Mouse (Mus musculus) limb, embryonic 12.5 days (tissue): ENCODE measurements at regions not wholly inside any gene's neighbourhood (a gene's known extent, or its start where the extent isn't known, plus 50 kb on each side); places are given as distances from the start of the nearest gene placed in this dataset.

Experiments used
- ATAC-seq: fragments of 200-750 bp; cut with Nextera tagmentation; 2 replicates; pipeline ENCODE4 v1.8.0; 2017; ENCODE audit warnings: low read depth, moderate TSS enrichment; ENCODE audit not compliant: insufficient number of reproducible peaks, insufficient read depth, low FRiP score, low TSS enrichment
- H3K27ac ChIP-seq: fragments of 300-500 bp; sonication (generic); 2 replicates; pipeline ENCODE4 v1.5.1; 2016; ENCODE audit warnings: mild to moderate bottlenecking, moderate library complexity
- H3K27me3 ChIP-seq: fragments of 300-500 bp; sonication (generic); 2 replicates; pipeline ENCODE4 v1.6.1; 2016; ENCODE audit warnings: mild to moderate bottlenecking, moderate library complexity
- H3K36me3 ChIP-seq: fragments of 300-500 bp; sonication (generic); 2 replicates; pipeline ENCODE4 v1.6.1; 2016; ENCODE audit warnings: mild to moderate bottlenecking, moderate library complexity
- H3K4me1 ChIP-seq: fragments of 300-500 bp; sonication (generic); replicated peaks from 2 replicates; pipeline ENCODE4 v1.6.1; 2016
- H3K4me2 ChIP-seq: fragments of 300-500 bp; sonication (generic); 2 replicates; pipeline ENCODE4 v1.6.1; 2016; ENCODE audit warnings: mild to moderate bottlenecking, moderate library complexity
- H3K4me3 ChIP-seq: fragments of 300-500 bp; sonication (generic); replicated peaks from 2 replicates; pipeline ENCODE4 v1.5.1; 2016; ENCODE audit warnings: mild to moderate bottlenecking
- H3K9ac ChIP-seq: fragments of 300-500 bp; sonication (generic); replicated peaks from 2 replicates; pipeline ENCODE4 v1.6.1; 2016; ENCODE audit warnings: mild to moderate bottlenecking, moderate library complexity
- H3K9me3 ChIP-seq: fragments of 300-500 bp; sonication (generic); 2 replicates; pipeline ENCODE4 v1.6.1; 2016; ENCODE audit warnings: mild to moderate bottlenecking, moderate library complexity
- WGBS: fragments of 180-500 bp; shearing (Covaris S2); methylation state at CpG from one replicate; pipeline ENCODE4 v1.1.7; 2016; 5-methylcytosine and 5-hydroxymethylcytosine counted together

- peaks cover 11% of the 10 kb centered on the region for H3K4me1 ChIP-seq
- no peaks in the 10 kb centered on the region for H3K9me3 ChIP-seq
- H3K4me3 ChIP-seq = no peak overlapping the region
- no peak overlapping the region for H3K4me2 ChIP-seq
- WGBS = 62% methylated on average over 4 of the region's 4 CpGs
- no peaks in the 10 kb centered on the region for H3K36me3 ChIP-seq
- no peak overlapping the region for H3K27ac ChIP-seq
- ATAC-seq = no peak
- no peaks in the 10 kb centered on the region for H3K27me3 ChIP-seq
- no peak overlapping the region for H3K9ac ChIP-seq
Measured at GRCm38 (mm10) chr16:20798115-20798514, 63.8 kb upstream of the Thpo start.

GRCm38 (mm10) chr16:20794721-20795120, 60.4 kb upstream of the Thpo start:
- Histone ChIP-seq H3K9ac (no peak overlapping the region), H3K27ac (no peak overlapping the region), H3K4me2 (no peak overlapping the region), H3K9me3 (no peaks in the 10 kb centered on the region), H3K4me3 (no peak overlapping the region), H3K27me3 (no peaks in the 10 kb centered on the region), H3K4me1 (0 out of 2 replicates have a peak, but pooled peaks cover 3% of the 10 kb centered on the region), H3K36me3 (no peaks in the 10 kb centered on the region)
- 74% methylated on average over 1 of the region's 1 CpGs for WGBS
- ATAC-seq = no peak
